Mouse (Mus musculus) CH12.LX (cell line): ENCODE data around the gene Kat2a.

Experiments used
- CHD1 ChIP-seq: IDR thresholded peaks from 2 replicates; pipeline ENCODE4 v1.6.1; 2012; ENCODE audit warnings: low read depth, low read length, improper control_type of control experiment, inconsistent platforms
- CHD2 ChIP-seq: IDR thresholded peaks from 2 replicates; pipeline ENCODE4 v1.6.1; 2011; ENCODE audit warnings: low read length, improper control_type of control experiment
- CTCF ChIP-seq, 2 experiments: IDR thresholded peaks in 1 of 2; conservative IDR thresholded peaks in 1 of 2; 2 replicates each; pipeline ENCODE4 v1.5.1; 2011 to 2012; ENCODE audit warnings: low read depth in 2 of 2, low read length in 2 of 2, improper control_type of control experiment in 1 of 2, inconsistent platforms in 1 of 2, mild to moderate bottlenecking in 1 of 2, moderate library complexity in 1 of 2
- E2F4 ChIP-seq: IDR thresholded peaks from 2 replicates; pipeline ENCODE4 v1.6.1; 2011; ENCODE audit warnings: low read depth, low read length, improper control_type of control experiment; ENCODE audit not compliant: insufficient replicate concordance
- EP300 ChIP-seq: IDR thresholded peaks from 2 replicates; pipeline ENCODE4 v1.6.1; 2011; ENCODE audit warnings: low read length, improper control_type of control experiment
- MAZ ChIP-seq: IDR thresholded peaks from 2 replicates; pipeline ENCODE4 v1.6.1; 2012; ENCODE audit warnings: low read depth, mild to moderate bottlenecking, inconsistent platforms, low read length, improper control_type of control experiment, moderate library complexity
- MEF2A ChIP-seq: IDR thresholded peaks from 2 replicates; pipeline ENCODE4 v1.6.1; 2014; ENCODE audit warnings: low read depth, mild to moderate bottlenecking, inconsistent platforms, low read length, improper control_type of control experiment, borderline replicate concordance
- MXI1 ChIP-seq: IDR thresholded peaks from 2 replicates; pipeline ENCODE4 v1.6.1; 2011; ENCODE audit warnings: mild to moderate bottlenecking, low read depth, low read length, improper control_type of control experiment
- NRF1 ChIP-seq: IDR thresholded peaks from 2 replicates; pipeline ENCODE4 v1.6.1; 2014; ENCODE audit warnings: low read depth, mild to moderate bottlenecking, inconsistent platforms, low read length, improper control_type of control experiment, moderate library complexity
- PAX5 ChIP-seq: IDR thresholded peaks from 2 replicates; pipeline ENCODE4 v1.6.1; 2012; ENCODE audit warnings: low read length, inconsistent platforms, mixed read lengths
- POLR2A ChIP-seq: IDR thresholded peaks from 2 replicates; pipeline ENCODE4 v1.6.1; 2011; ENCODE audit warnings: low read depth, mild to moderate bottlenecking, improper control_type of control experiment, low read length
- RAD21 ChIP-seq: IDR thresholded peaks from 2 replicates; pipeline ENCODE4 v1.6.1; 2011; ENCODE audit warnings: low read depth, mild to moderate bottlenecking, low read length, improper control_type of control experiment, moderate library complexity
- SMC3 ChIP-seq: IDR thresholded peaks from 2 replicates; pipeline ENCODE4 v1.6.1; 2011; ENCODE audit warnings: low read depth, low read length, improper control_type of control experiment
- ZC3H11A ChIP-seq: IDR thresholded peaks from 2 replicates; pipeline ENCODE4 v1.6.1; 2012; ENCODE audit warnings: low read depth, mild to moderate bottlenecking, inconsistent platforms, low read length, improper control_type of control experiment

GRCm38 (mm10) chr11:100710528-100710927 is 1.7 kb downstream of the Kat2a start:
- TF ChIP-seq MAZ: no peak
- no peak for TF ChIP-seq CHD2
- no peak for TF ChIP-seq MXI1
- TF ChIP-seq EP300: no peak
- TF ChIP-seq CTCF (conservative IDR thresholded peaks at IDR 0.05 in 1 of 2, IDR thresholded peaks at IDR 0.05 in 1 of 2; ENCODE audit: low read depth in 2 of 2, low read length in 2 of 2): no peak
- no peak for TF ChIP-seq POLR2A
- TF ChIP-seq PAX5: no peak
- TF ChIP-seq ZC3H11A: no peak
- TF ChIP-seq RAD21: no peak
- no peak for TF ChIP-seq NRF1
- no peak for TF ChIP-seq CHD1
- no peak for TF ChIP-seq SMC3
- no peak for TF ChIP-seq MEF2A
- no peak for TF ChIP-seq E2F4
